Mouse (Mus musculus) lung, postnatal 0 days (tissue): ENCODE measurements around the gene Golgb1. TPM values are rescaled to one million over a fixed set of nuclear protein-coding genes. Genes with fewer than 3 reads are reported as not detected.

ENCODE experiments used
- ATAC-seq: fragments of 200-750 bp; cut with Nextera tagmentation; 2 replicates; pipeline ENCODE4 v1.8.0; 2017; ENCODE audit warnings: moderate library complexity
- DNase-seq: peaks from one replicate; pipeline ENCODE4 v3.0.0-alpha.2; 2016; ENCODE audit warnings: low spot score
- H3K27ac ChIP-seq: fragments of 300-500 bp; sonication (generic); 2 replicates; pipeline ENCODE4 v1.5.1; 2014; ENCODE audit warnings: antibody characterized with exemption, mild to moderate bottlenecking, low read length, mixed read lengths
- H3K27me3 ChIP-seq: fragments of 300-500 bp; sonication (generic); replicated peaks from 2 replicates; pipeline ENCODE4 v1.6.1; 2014; ENCODE audit warnings: low read length, mixed read lengths; ENCODE audit not compliant: insufficient read depth
- H3K36me3 ChIP-seq: fragments of 300-500 bp; sonication (generic); 2 replicates; pipeline ENCODE4 v1.6.1; 2014; ENCODE audit warnings: low read length, mixed read lengths; ENCODE audit not compliant: insufficient read depth
- H3K4me1 ChIP-seq: fragments of 300-500 bp; sonication (generic); 2 replicates; pipeline ENCODE4 v1.6.1; 2014; ENCODE audit warnings: antibody characterized with exemption, low read depth, low read length, mixed read lengths; ENCODE audit not compliant: insufficient read depth
- H3K4me2 ChIP-seq: fragments of 300-500 bp; sonication (generic); replicated peaks from 2 replicates; pipeline ENCODE4 v1.6.1; 2014; ENCODE audit warnings: low read depth, mild to moderate bottlenecking, low read length, moderate library complexity, mixed read lengths
- H3K4me3 ChIP-seq: fragments of 300-500 bp; sonication (generic); 2 replicates; pipeline ENCODE4 v1.5.1; 2014; ENCODE audit warnings: low read depth, low read length
- H3K9ac ChIP-seq: fragments of 300-500 bp; sonication (generic); replicated peaks from 2 replicates; pipeline ENCODE4 v1.6.1; 2014; ENCODE audit warnings: low read depth, mild to moderate bottlenecking
- H3K9me3 ChIP-seq: fragments of 300-500 bp; sonication (generic); 2 replicates; pipeline ENCODE4 v1.6.1; 2016; ENCODE audit warnings: low read length, mixed read lengths
- CTCF ChIP-seq: IDR thresholded peaks from 2 replicates; pipeline ENCODE4 v1.5.1; 2016; ENCODE audit warnings: antibody characterized with exemption, mild to moderate bottlenecking
- EP300 ChIP-seq: IDR thresholded peaks from 2 replicates; pipeline ENCODE4 v1.6.1; 2016; ENCODE audit warnings: antibody characterized with exemption, mild to moderate bottlenecking, control low read depth
- WGBS: fragments of 180-500 bp; shearing (Covaris S2); extraction: QIAGEN DNeasy Blood & Tissue Kit; methylation state at CpG from one replicate; pipeline ENCODE4 v1.1.7; 2014; 5-methylcytosine and 5-hydroxymethylcytosine counted together
- polyA plus RNA-seq: library from polyadenylated mRNA; unstranded; fragments of >200 nt; fragmentation: Nextera tagmentation; extraction: Ambion mirVana; gene quantifications from 2 replicates; pipeline ENCODE4 v1.2.1, GENCODE M21; 2015

Gene Golgb1
- polyA plus RNA-seq, 1 experiment from 2014 or later, result 114 TPM

- H3K27me3 ChIP-seq, result no peaks in the 10 kb centered on the region
- H3K27ac ChIP-seq, result no peak overlapping the region
- no peaks in the 10 kb centered on the region for H3K9me3 ChIP-seq
- DNase-seq (no peak), ATAC-seq (no peak)
- no peak overlapping the region for H3K4me2 ChIP-seq
- whole genome bisulfite sequencing, result 94% methylated on average over 7 of the region's 7 CpGs
- H3K36me3 ChIP-seq, result peaks cover 24% of the 10 kb centered on the region
- H3K9ac ChIP-seq, result no peak overlapping the region
- no peaks in the 10 kb centered on the region; the same call in 1 of the 2 replicates for H3K4me1 ChIP-seq
- no peak for TF ChIP-seq CTCF
- no peak for TF ChIP-seq EP300
- no peak overlapping the region for H3K4me3 ChIP-seq
Observed at GRCm38 (mm10) chr16:36929216-36929615, 54.3 kb downstream of the Golgb1 start.

GRCm38 (mm10) chr16:36930231-36931136, 55.5 kb downstream of the Golgb1 start:
- Histone ChIP-seq H3K9me3 (no peaks in the 10 kb centered on the region), H3K4me1 (no peaks in the 10 kb centered on the region; the same call in 1 of the 2 replicates), H3K9ac (no peak overlapping the region; the same call in 1 of the 2 replicates), H3K4me2 (no peak overlapping the region), H3K27me3 (no peaks in the 10 kb centered on the region), H3K4me3 (no peak overlapping the region), H3K36me3 (peaks cover 21% of the 10 kb centered on the region), H3K27ac (peak overlapping the region; percentile 28; the same call in 1 of the 2 replicates)
- WGBS, result 52% methylated on average over 11 of the region's 11 CpGs
- TF ChIP-seq CTCF, result no peak
- no peak for TF ChIP-seq EP300
- ATAC-seq (0 out of 2 replicates have a peak, but pooled peaks have one; percentile 14), DNase-seq (peak; percentile 34)

GRCm38 (mm10) chr16:36931381-36931780, 56.4 kb downstream of the Golgb1 start:
- ATAC-seq (no peak), DNase-seq (no peak)
- H3K4me2 ChIP-seq, result no peak overlapping the region
- H3K4me3 ChIP-seq, result no peak overlapping the region
- WGBS, result 90% methylated on average over 10 of the region's 10 CpGs
- peak overlapping the region; percentile 28; the same call in 1 of the 2 replicates for H3K27ac ChIP-seq
- H3K27me3 ChIP-seq, result no peaks in the 10 kb centered on the region
- no peak for TF ChIP-seq EP300
- TF ChIP-seq CTCF, result no peak
- no peak overlapping the region for H3K9ac ChIP-seq
- no peaks in the 10 kb centered on the region; the same call in 1 of the 2 replicates for H3K4me1 ChIP-seq
- peaks cover 15% of the 10 kb centered on the region for H3K36me3 ChIP-seq
- no peaks in the 10 kb centered on the region for H3K9me3 ChIP-seq

GRCm38 (mm10) chr16:36931976-36932375, 57.0 kb downstream of the Golgb1 start:
- H3K9ac ChIP-seq, result no peak overlapping the region
- ATAC-seq, result no peak
- TF ChIP-seq CTCF, result no peak
- no peak for TF ChIP-seq EP300
- no peaks in the 10 kb centered on the region; the same call in 1 of the 2 replicates for H3K4me1 ChIP-seq
- H3K36me3 ChIP-seq, result peaks cover 15% of the 10 kb centered on the region
- 84% methylated on average over 3 of the region's 3 CpGs for WGBS
- no peaks in the 10 kb centered on the region for H3K9me3 ChIP-seq
- no peak overlapping the region for H3K4me2 ChIP-seq
- no peak for DNase-seq
- H3K27me3 ChIP-seq, result no peaks in the 10 kb centered on the region
- no peak overlapping the region for H3K27ac ChIP-seq
- H3K4me3 ChIP-seq, result no peak overlapping the region

- no peaks in the 10 kb centered on the region; the same call in 1 of the 2 replicates for H3K4me1 ChIP-seq
- TF ChIP-seq CTCF, result no peak
- TF ChIP-seq EP300, result no peak
- H3K4me2 ChIP-seq, result no peak overlapping the region
- ATAC-seq (no peak), DNase-seq (no peak)
- 91% methylated on average over 6 of the region's 6 CpGs for WGBS
- no peaks in the 10 kb centered on the region for H3K27me3 ChIP-seq
- peaks cover 13% of the 10 kb centered on the region for H3K36me3 ChIP-seq
- H3K4me3 ChIP-seq, result no peak overlapping the region
- H3K9me3 ChIP-seq, result no peaks in the 10 kb centered on the region
- H3K9ac ChIP-seq, result no peak overlapping the region
- no peak overlapping the region for H3K27ac ChIP-seq
Observed at GRCm38 (mm10) chr16:36932546-36932945, 57.6 kb downstream of the Golgb1 start.

- peak; percentile 68 for ATAC-seq
- 26% methylated on average over 6 of the region's 6 CpGs for WGBS
- peak; percentile 54 for DNase-seq
- peaks cover under 1% of the 10 kb centered on the region; the same call in 1 of the 2 replicates for H3K36me3 ChIP-seq
- H3K9me3 ChIP-seq, result no peaks in the 10 kb centered on the region
- no peak overlapping the region for H3K4me2 ChIP-seq
- peak overlapping the region; percentile 64 for H3K27ac ChIP-seq
- no peaks in the 10 kb centered on the region for H3K27me3 ChIP-seq
- no peak overlapping the region for H3K4me3 ChIP-seq
- H3K9ac ChIP-seq, result no peak overlapping the region
- H3K4me1 ChIP-seq, result no peaks in the 10 kb centered on the region; the same call in 1 of the 2 replicates
- no peak for TF ChIP-seq CTCF
- TF ChIP-seq EP300, result no peak
Observed at GRCm38 (mm10) chr16:36934131-36934840, 59.3 kb downstream of the Golgb1 start.
